Mouse (Mus musculus) stomach, embryonic 14.5 days (tissue): ENCODE data around the gene Drd1. TPM values are rescaled to one million over a fixed set of nuclear protein-coding genes. Genes with fewer than 3 reads are reported as not detected.

ENCODE experiments used
- polyA plus RNA-seq: library from polyadenylated mRNA; unstranded; fragments of >200 nt; fragmentation: Nextera tagmentation; extraction: Ambion mirVana; gene quantifications from 2 replicates; pipeline ENCODE4 v1.2.1, GENCODE M21; 2014

The Drd1 gene
- polyA plus RNA-seq, 1 experiment from 2014 or later, result 0.16 TPM

Other genes starting within 250 kb of the Drd1 start
- 67.0 and 74.9 TPM in 2 replicates for gene Sfxn1, start 16.2 kb upstream of the Drd1 start, polyA plus RNA-seq
- 0.29 and 0.42 TPM in 2 replicates for gene Hrh2, start 136.4 kb upstream of the Drd1 start, polyA plus RNA-seq